Mouse (Mus musculus): ENCODE results near the gene Srpx.

The Srpx gene

GRCm38 (mm10) chrX:10117065-10117719, at the start of gene Srpx:
Gene Srpx, minus strand, starts transcription at chrX:10117709.
- DNase-seq, result peak; percentile 10

- DNase-seq, result no peak
Observed at GRCm38 (mm10) chrX:10152390-10152789, 34.9 kb upstream of the Srpx start.

GRCm38 (mm10) chrX:10115780-10116179, 1.7 kb downstream of the Srpx start:
- no peak for DNase-seq

GRCm38 (mm10) chrX:10110736-10111135, 6.8 kb downstream of the Srpx start:
- no peak for DNase-seq

GRCm38 (mm10) chrX:10108558-10108957, 9.0 kb downstream of the Srpx start:
- no peak for DNase-seq

- DNase-seq, result no peak
Observed at GRCm38 (mm10) chrX:10105475-10105874, 12.0 kb downstream of the Srpx start.

GRCm38 (mm10) chrX:10102739-10103138, 14.8 kb downstream of the Srpx start:
- no peak for DNase-seq

- no peak for DNase-seq
Observed at GRCm38 (mm10) chrX:10095797-10096196, 21.7 kb downstream of the Srpx start.

- DNase-seq, result no peak
Observed at GRCm38 (mm10) chrX:10080385-10080784, 37.1 kb downstream of the Srpx start.

- no peak for DNase-seq
Observed at GRCm38 (mm10) chrX:10079981-10080380, 37.5 kb downstream of the Srpx start.

- no peak for DNase-seq
Observed at GRCm38 (mm10) chrX:10073966-10074365, 43.5 kb downstream of the Srpx start.

GRCm38 (mm10) chrX:10071529-10071928, 46.0 kb downstream of the Srpx start:
- no peak for DNase-seq

GRCm38 (mm10) chrX:10070689-10071088, 46.8 kb downstream of the Srpx start:
- DNase-seq, result peak; percentile 15

- no peak for DNase-seq
Observed at GRCm38 (mm10) chrX:10069405-10069804, 48.1 kb downstream of the Srpx start.

- no peak for DNase-seq
Observed at GRCm38 (mm10) chrX:10063781-10064180, 53.7 kb downstream of the Srpx start.

- no peak for DNase-seq
Observed at GRCm38 (mm10) chrX:10063361-10063760, 54.1 kb downstream of the Srpx start.

GRCm38 (mm10) chrX:10062201-10062600, 55.3 kb downstream of the Srpx start:
- DNase-seq, result no peak

- no peak for DNase-seq
Observed at GRCm38 (mm10) chrX:10034666-10035065, 82.8 kb downstream of the Srpx start.

GRCm38 (mm10) chrX:10010202-10010601, 107.3 kb downstream of the Srpx start:
- no peak for DNase-seq

GRCm38 (mm10) chrX:10007675-10008270, 109.7 kb downstream of the Srpx start:
- no peak for DNase-seq

GRCm38 (mm10) chrX:10005946-10006345, 111.6 kb downstream of the Srpx start:
- DNase-seq, result no peak

- DNase-seq, result no peak
Observed at GRCm38 (mm10) chrX:10000718-10001117, 116.8 kb downstream of the Srpx start.

All from right cerebral cortex, postnatal 4 days (tissue).